Mouse (Mus musculus) brain, embryonic 14.5 days (tissue): Measurements from ENCODE around the gene Tmem147. TPM values are rescaled to one million over a fixed set of nuclear protein-coding genes. Genes with fewer than 3 reads are reported as not detected.
"Not testable (repeated sequence)": the region's sequence is repeated elsewhere in the genome, so short reads cannot be mapped to it uniquely, and the experiment has no call there.

Source experiments
- DNase-seq: peaks from one replicate; pipeline ENCODE4 v3.0.0-alpha.2; 2011; ENCODE audit warnings: low read depth
- CTCF ChIP-seq: fragments of 200-500 bp; IDR thresholded peaks from 2 replicates; pipeline ENCODE4 v1.5.1; 2012; ENCODE audit warnings: inconsistent platforms, mild to moderate bottlenecking, moderate library complexity, borderline replicate concordance; ENCODE audit not compliant: insufficient read depth, insufficient read length; ENCODE audit errors: extremely low read depth
- POLR2A ChIP-seq: fragments of 200-500 bp; IDR thresholded peaks from 2 replicates; pipeline ENCODE4 v1.6.1; 2012; ENCODE audit warnings: mild to moderate bottlenecking, inconsistent platforms, borderline replicate concordance; ENCODE audit not compliant: poor library complexity, insufficient read depth, insufficient read length, severe bottlenecking; ENCODE audit errors: extremely low read depth
- polyA plus RNA-seq: library from polyadenylated mRNA; depleted of rRNA; stranded (reverse); fragments of >200 nt; gene quantifications from 2 replicates; pipeline ENCODE4 v1.2.3, GENCODE M21; 2012

The Tmem147 gene
- polyA plus RNA-seq, 1 experiment, result 187 TPM

DNA sequence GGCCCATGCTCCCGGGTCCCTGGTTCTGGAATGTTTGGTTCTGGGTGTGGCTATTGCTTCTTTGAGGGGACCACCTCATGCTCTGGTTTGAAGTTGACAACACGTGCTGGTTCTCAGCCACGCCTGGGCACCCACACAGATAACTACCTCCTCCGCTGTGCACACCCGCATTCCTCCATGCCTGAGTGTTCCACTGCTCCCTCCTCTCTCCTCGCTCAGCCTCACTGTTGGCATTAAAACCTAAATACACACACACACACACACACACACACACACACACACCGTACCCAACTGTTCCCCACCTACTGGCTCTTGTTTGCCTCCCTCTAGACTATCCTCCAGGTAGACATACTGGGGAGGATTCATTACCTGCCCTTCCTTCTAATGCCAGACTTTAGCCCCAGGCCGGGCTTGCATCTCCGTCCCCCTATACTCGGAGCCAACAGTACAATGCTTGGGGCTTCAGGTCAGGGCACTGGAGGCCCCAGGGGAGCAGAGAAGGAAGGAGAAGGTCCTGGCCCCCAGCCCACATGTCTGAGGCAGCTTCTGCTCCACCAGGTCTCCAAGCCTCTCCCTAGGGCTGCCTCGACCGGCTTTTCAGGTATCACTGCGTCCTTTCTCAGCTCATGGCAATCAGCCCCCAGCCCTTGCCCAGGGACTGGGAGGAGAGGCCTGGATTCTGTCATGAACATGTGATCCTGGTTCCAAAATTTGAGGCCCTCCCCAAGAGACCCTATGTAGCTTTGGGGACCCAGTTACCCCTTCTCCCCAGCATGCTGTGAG lies 20.7 kb upstream of the Tmem147 start:
- no peak for TF ChIP-seq POLR2A
- TF ChIP-seq CTCF, result no peak
- no peak for DNase-seq

DNA sequence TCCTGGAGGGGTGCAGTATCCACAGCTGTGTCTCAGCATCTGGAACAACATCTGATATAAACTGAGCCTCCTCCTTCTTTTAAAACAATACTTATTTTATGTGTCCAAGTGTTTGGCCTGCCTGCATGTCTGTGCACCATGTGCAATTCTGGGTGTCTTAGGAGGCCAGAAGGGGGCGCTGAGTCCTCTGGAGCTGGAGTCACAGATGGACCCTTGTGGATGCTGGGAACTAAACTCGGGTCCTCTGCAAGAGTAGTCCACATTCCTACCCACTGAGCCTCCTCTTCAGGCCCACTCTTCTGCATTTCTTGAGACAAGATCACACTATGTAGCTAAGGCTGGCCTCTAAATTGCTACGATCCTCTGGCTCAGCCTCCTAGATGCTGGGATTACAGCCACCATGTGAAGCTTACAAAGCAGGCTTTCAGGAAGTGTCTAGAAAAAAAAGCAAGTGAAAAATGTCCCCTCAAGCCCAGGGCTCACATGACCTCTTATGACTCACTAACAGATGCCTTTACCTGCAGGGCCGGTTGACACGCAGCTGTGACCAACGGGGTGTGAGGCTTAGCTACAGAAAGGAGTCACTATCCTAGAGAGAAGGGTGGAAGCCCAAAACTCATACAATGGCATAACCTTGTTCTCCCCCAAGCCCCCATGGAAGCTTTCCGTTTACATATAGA lies 18.3 kb upstream of the Tmem147 start:
- DNase-seq, result no peak
- TF ChIP-seq CTCF, result no peak
- no peak for TF ChIP-seq POLR2A

DNA sequence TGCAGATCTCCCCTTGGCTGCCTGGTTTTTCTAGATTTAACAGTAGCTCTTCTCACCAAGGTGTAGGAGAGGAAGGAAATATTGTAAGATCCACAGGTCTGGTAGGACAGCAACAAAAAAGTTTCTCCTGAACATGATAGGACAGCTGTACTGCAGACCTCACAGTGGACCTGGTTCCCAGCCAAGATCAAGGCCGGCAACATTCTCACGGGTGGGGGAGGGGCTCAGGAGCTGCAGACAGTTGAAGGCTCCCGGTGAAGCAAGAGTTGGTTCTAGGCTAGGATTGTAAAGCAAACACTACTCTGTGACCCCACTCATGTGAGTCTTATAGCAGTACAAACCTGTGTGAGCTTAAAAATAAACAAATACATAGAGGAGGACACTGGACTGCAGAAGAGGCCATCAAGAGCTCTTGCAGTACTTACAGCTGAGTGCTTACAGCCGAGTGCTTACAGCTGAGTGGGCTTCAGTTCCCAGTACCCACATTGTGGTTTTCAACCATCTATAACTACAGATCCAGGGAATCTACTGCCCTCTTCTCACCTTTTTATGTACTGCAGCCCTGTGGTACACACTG lies 14.8 kb upstream of the Tmem147 start:
- DNase-seq, result peak; percentile 39
- no peak for TF ChIP-seq POLR2A
- no peak for TF ChIP-seq CTCF

DNA sequence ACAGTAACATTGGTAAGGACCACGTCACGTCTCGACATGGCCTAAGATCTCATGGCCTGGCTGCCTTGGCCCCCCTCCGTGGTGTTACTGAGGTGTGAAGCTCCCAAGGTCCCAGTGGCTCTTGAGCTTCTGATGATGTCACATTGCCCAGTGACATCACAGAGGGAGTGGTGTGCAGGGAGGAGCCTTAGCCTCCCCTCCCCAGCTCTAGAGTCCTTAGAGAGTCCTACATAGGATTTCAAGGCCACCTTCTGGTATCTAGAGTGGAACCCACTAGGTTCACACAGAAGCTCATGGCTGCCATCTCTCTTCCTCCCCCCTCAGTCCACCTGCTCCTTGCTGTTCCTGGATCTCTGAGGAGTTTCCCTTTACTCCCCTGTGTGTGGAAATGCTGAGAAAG lies 14.3 kb upstream of the Tmem147 start, which contains the start of gene Gapdhs:
Gapdhs (minus strand) TSS at position 65 of the 400 bp plus-strand sequence.
- DNase-seq, result not testable (repeated sequence)

DNA sequence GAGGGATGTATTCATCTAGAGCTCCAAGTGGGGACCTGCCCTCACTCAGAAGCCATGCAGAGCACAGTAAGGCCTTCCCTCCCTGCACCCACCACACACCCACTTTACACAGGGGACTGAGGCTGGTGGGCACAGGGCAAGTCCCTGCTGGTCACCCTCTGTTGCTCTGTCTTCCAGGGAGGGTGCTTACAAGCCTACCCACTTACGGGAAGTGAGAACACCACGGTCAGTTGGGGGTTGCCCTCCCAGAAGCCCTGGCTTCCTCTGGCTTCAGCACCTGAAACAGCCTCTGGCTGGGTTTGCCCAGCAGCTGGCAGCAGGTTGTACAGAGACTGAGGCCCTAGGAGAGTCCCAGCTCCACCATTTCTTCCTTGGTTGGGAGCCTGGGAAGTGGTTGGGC lies 13.2 kb upstream of the Tmem147 start:
- DNase-seq, result not testable (repeated sequence)

DNA sequence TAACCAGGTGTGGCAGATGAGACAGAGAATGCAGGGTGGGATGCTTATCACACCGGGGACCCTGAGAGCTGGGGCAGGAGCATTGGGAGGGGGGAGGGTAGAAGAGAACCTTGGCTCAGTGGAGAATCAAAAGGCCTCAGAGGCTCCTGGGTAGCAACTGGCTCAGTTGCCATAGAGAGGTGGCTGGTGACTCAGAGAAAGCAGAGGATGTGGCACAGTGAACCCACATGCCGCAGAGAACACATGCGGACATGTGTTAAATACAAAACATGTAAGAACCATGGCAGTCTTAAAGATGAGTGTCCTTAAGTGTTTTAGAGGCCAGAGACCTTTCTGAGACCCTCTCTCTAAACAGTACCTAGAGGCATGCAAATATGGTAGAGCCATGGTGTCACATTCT lies 6.9 kb upstream of the Tmem147 start:
- TF ChIP-seq CTCF (no peak), POLR2A (no peak)
- no peak for DNase-seq

DNA sequence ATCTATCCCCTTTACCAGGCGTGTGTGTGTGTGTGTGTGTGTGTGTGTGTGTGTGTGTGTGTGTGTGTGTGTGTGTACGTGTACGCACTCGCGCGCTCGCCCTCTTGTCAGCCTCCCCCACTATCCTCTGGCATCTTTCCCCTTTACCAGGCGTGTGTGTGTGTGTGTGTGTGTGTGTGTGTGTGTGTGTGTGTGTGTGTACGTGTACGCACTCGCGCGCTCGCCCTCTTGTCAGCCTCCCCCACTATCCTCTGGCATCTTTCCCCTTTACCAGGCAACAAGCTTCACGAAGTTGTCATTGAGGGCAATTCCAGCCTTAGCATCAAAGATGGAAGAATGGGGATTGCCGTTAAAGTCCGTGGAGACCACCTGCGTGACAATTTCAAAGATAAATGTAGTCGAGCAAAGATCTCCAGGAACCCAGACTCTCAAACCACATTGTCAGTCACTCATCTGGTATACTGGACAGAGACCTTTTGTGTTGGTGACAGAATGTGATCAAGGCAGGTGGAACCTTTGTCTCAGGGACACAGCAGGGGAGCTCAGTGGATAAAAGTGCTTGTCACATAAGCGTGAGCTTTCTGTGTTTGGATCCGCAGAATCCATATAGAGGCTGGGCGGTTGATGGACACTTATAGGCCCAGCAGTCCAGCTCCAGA lies 853 bp upstream of the Tmem147 start:
- DNase-seq, result peak; percentile 61

DNA sequence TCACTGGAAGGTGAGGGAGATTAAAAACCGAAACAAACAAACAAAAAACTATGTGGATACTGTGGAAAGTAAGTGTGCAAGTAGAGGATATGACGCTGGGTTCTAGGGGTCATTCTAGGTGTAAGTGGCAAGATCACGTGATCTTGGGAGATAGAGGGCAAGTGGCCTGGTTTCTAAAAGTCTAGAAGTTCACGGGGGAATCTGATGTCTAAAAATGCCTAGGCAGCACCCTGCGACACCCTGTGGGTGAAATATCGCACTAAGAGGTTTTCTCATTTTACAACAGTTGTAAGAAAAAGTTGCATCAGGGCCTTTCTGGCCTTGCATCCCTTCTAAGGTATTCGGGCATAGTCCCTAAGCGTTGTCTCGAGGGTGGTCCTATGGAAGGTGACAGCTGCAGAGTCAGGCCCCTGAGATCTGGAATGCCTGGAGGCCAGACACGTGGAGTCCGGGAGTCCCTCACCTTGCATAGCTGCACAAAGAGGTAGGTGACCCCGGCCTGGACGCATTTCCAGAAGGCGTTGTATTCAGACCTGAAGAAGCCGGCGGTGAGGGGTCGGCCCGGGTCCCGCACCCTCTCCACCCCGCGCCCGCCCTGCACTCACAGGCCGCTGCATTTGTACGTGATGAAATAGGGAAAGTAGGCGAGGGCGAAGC lies 473 bp downstream of the Tmem147 start:
- DNase-seq, result peak; percentile 1
- TF ChIP-seq CTCF (no peak), POLR2A (no peak)

DNA sequence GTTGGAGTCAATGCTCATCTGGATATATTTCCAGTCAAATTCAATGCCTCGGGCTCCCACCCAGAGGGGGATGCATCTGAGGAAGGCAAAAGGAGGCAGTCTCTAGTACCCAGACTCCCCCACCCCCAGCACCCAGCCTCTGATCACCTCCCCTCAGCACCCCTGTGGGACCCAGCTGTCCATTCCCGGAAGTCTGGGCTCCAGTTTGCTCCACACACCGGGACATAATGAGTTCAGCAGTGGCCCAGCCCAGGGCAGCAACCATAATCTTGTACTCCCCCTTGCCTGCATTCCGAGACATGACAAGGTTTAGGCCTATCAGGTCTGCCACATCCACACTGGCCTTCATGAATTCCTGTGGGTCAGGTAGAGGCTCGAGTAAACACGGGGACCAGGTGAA lies 1.1 kb downstream of the Tmem147 start:
- no peak for DNase-seq
- TF ChIP-seq CTCF (no peak), POLR2A (no peak)

DNA sequence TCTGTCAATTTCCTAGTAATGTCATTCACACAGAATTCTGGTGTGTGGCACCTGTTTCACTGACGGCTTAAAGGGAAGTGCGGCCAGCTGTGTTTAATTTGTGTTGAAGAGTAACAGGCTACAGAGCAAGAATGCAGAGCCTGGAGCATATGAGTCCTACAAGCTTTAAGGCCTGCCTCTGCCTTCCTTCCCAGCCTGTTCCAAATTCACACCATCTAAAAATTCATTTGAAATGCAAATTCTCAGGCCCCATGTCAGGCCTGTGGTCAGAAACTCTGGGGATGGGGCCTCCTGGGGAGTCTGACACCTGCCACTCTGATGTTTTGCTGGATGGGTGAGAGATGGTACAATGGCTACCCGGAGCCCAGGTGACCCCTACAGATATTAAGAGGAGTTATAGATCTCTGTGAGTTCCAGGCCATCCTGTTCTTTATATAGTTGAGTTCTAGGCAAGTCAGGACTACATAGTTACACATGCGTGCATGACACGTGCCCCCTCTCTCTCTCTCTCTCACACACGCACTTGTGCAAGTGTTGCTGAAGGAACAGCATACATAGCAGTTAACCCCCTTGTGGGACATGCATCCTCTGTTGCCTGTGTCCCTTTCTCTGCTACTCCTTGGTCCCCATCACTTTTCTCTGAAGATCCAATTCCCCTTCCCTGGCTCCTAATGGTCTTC lies 5.9 kb downstream of the Tmem147 start:
- TF ChIP-seq CTCF, result no peak
- no peak for TF ChIP-seq POLR2A
- DNase-seq, result no peak

DNA sequence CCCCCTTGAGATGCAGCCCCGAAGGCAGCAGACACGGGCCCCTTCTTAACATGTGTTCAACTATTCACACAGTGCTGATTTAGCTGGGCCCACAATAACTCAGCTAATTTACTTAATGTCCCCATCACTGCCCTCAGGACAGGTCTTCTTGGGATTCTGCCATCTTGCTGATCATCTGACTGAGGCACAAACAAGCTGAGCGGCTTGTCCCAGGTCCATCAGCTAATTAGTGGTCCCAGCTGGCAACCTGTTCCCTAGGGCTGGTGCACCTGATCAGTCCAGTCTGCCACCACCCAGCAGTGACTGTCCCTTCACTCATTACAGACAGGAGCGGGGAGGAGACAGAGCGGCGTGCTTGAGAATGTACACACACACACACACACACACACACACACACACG lies 8.1 kb downstream of the Tmem147 start:
- peak; percentile 75 for DNase-seq
- TF ChIP-seq POLR2A, result no peak
- TF ChIP-seq CTCF, result no peak

DNA sequence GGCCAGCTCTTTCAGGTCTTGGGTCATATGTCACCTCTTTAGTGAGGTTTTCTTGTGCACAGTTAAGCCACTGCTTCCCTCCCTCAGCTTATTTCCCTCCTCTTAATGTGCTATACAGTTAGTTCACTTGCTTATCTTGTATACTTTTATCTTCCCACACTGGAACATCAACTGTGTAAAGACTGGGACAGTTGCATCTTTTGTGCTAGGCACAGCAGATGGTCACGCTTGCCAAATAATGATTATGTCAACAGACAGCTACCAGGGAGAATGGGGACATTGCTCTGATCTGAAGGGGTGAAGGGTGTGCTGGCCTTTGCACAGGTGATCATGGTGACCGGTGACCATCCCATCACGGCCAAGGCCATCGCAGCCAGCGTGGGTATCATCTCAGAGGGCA lies 9.7 kb downstream of the Tmem147 start:
- TF ChIP-seq POLR2A, result no peak
- no peak for TF ChIP-seq CTCF
- no peak for DNase-seq

DNA sequence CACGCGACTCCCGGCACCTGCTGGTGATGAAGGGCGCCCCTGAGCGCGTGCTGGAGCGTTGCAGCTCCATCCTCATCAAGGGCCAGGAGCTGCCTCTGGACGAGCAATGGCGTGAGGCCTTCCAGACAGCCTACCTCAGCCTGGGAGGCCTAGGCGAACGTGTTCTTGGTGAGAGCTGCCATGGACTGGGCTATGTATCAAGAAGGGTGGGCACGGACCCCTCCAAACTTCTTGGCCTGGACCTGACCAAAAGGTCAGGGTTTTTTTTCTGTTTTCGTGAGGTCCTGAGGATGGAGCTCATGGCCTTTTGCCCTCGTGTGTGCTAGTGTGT lies 11.7 kb downstream of the Tmem147 start:
- TF ChIP-seq POLR2A, result no peak
- no peak for TF ChIP-seq CTCF

More for the DNA sequence above, 11.7 kb downstream of the Tmem147 start:
- DNase-seq, result no peak
